ENCODE assay signal across 11 mouse cellular contexts in the genomic region with DNA sequence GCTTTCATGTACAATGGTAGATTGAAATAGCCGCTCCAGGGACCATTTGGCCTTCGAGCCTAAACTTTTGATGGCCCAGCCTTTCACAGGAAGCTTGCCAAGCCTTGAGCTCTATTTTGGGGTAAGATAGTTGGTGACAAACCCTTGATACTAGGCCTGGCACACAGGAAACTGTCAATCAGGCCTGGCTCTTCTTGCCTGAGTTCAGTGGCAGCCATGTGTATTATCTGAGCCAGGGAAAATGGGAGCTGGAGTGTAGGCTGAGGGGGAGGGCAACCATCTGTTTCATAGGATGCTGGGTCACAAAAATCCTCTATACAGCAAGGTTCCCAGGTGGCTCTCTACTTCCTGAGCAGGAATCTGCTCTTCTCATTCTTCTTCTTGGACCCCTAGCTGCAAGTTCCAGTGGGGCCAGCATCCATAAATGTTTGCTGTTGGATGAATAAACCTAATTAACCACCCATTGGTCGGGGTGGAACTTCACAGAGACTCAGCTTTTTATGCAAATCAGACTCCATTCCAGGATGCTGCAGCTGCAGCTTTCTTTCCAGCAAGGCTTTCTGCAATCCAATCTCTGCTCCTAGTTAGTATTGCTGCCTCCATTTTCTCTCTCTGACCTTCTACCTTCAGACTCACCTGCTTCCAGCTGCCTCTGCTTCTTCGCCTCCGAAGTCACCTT.
A peak's percentile ranks its signal among the peaks of the same experiment; 100 is the strongest.
DNase-seq lines count a peak whose midpoint lies in the region; ATAC-seq and TF ChIP-seq lines count a peak whose summit lies in the region.
"Had no signal": no experiment of that assay in that cellular context is flagged by ENCODE, and none has a peak within 500 bp of the region (broad histone marks: within the 10 kb centered on the region; RNA-seq: fewer than 3 reads in every experiment).

No protein-coding gene starts in this region.

- 61% methylated on average over 5 of the region's 5 CpGs for WGBS in neural tube, embryonic 15.5 days
- WGBS in embryonic facial prominence, embryonic 10.5 days, result 75% methylated on average over 5 of the region's 5 CpGs
- WGBS in lung, postnatal 0 days, result 74% methylated on average over 5 of the region's 5 CpGs

- 0 out of 2 replicates have a peak, but pooled peaks cover 3% of the 10 kb centered on the region for H3K27me3 ChIP-seq in neural tube, embryonic 15.5 days (replicated peaks)
- H3K27me3 ChIP-seq in embryonic facial prominence, embryonic 10.5 days (replicated peaks; ENCODE audit: low read depth, poor library complexity, severe bottlenecking), result 0 out of 2 replicates have a peak, but pooled peaks cover 19% of the 10 kb centered on the region
- H3K27me3 ChIP-seq in lung, postnatal 0 days (replicated peaks; ENCODE audit: insufficient read depth, low read length), result no peaks in the 10 kb centered on the region
- H3K27me3 ChIP-seq: midbrain, embryonic 15.5 days had no signal

- no peak for ATAC-seq in neural tube, embryonic 15.5 days (ENCODE audit: low FRiP score)
- no peak for ATAC-seq in lung, postnatal 0 days
- ATAC-seq: midbrain, embryonic 15.5 days had no signal

- no peak for TF ChIP-seq EP300 in lung, postnatal 0 days (IDR thresholded peaks at IDR 0.05)

- no peaks in the 10 kb centered on the region for H3K36me3 ChIP-seq in neural tube, embryonic 15.5 days
- H3K36me3 ChIP-seq in embryonic facial prominence, embryonic 10.5 days (replicated peaks), result no peaks in the 10 kb centered on the region
- H3K36me3 ChIP-seq in lung, postnatal 0 days (ENCODE audit: insufficient read depth, low read length), result no peaks in the 10 kb centered on the region
- H3K36me3 ChIP-seq: G1E; midbrain, embryonic 15.5 days had no signal

- peaks cover 8% of the 10 kb centered on the region; the same call in 1 of the 2 replicates for H3K4me1 ChIP-seq in neural tube, embryonic 15.5 days
- peaks cover 15% of the 10 kb centered on the region for H3K4me1 ChIP-seq in embryonic facial prominence, embryonic 10.5 days
- H3K4me1 ChIP-seq in lung, postnatal 0 days (ENCODE audit: insufficient read depth, low read depth, low read length), result no peaks in the 10 kb centered on the region
- H3K4me1 ChIP-seq: midbrain, embryonic 15.5 days had no signal

- H3K27ac ChIP-seq in neural tube, embryonic 15.5 days (replicated peaks), result peak overlapping the region; percentile 65
- H3K27ac ChIP-seq in embryonic facial prominence, embryonic 10.5 days (replicated peaks), result no peak overlapping the region
- H3K27ac ChIP-seq in lung, postnatal 0 days (ENCODE audit: low read length), result no peak overlapping the region
- H3K27ac ChIP-seq: heart, adult 2 months; midbrain, embryonic 15.5 days had no signal

- peak; percentile 13 for DNase-seq in lung, postnatal 10 days
- DNase-seq in lung, postnatal 4 days, result no peak
- peak; percentile 50 for DNase-seq in cerebellum, adult 9-11 months
- peak; percentile 45 for DNase-seq in heart, postnatal 4 days
- DNase-seq in embryonic facial prominence, embryonic 10.5 days (ENCODE audit: low spot score), result no peak
- DNase-seq in lung, postnatal 0 days (ENCODE audit: low spot score), result no peak
- DNase-seq: embryo, embryonic 11 days had no signal

- TF ChIP-seq CTCF in lung, postnatal 0 days (IDR thresholded peaks at IDR 0.05), result no peak

- H3K4me2 ChIP-seq in neural tube, embryonic 15.5 days, result no peak overlapping the region
- H3K4me2 ChIP-seq in lung, postnatal 0 days (replicated peaks; ENCODE audit: low read depth, low read length), result no peak overlapping the region
- H3K4me2 ChIP-seq: midbrain, embryonic 15.5 days had no signal

- H3K4me3 ChIP-seq in neural tube, embryonic 15.5 days (replicated peaks), result no peak overlapping the region
- H3K4me3 ChIP-seq in embryonic facial prominence, embryonic 10.5 days, result no peak overlapping the region
- H3K4me3 ChIP-seq in lung, postnatal 0 days (ENCODE audit: low read depth, low read length), result no peak overlapping the region
- H3K4me3 ChIP-seq: heart, adult 2 months; midbrain, embryonic 15.5 days had no signal

- H3K9ac ChIP-seq in neural tube, embryonic 15.5 days (replicated peaks), result no peak overlapping the region
- no peak overlapping the region for H3K9ac ChIP-seq in lung, postnatal 0 days (replicated peaks; ENCODE audit: low read depth)
- H3K9ac ChIP-seq: midbrain, embryonic 15.5 days had no signal

- H3K9me3 ChIP-seq in neural tube, embryonic 15.5 days (replicated peaks), result no peaks in the 10 kb centered on the region
- no peaks in the 10 kb centered on the region for H3K9me3 ChIP-seq in embryonic facial prominence, embryonic 10.5 days
- H3K9me3 ChIP-seq in lung, postnatal 0 days (ENCODE audit: low read length), result no peaks in the 10 kb centered on the region
- H3K9me3 ChIP-seq: G1E; midbrain, embryonic 15.5 days had no signal

Comparison
In these comparisons a context has a peak if more than half of its experiments do, and no peak if none do; other contexts are left out.
1. DNase-seq: peak in lung, postnatal 10 days (single experiment), cerebellum, adult 9-11 months (single experiment) and heart, postnatal 4 days (single experiment); none in lung, postnatal 4 days (0 of 2), embryonic facial prominence, embryonic 10.5 days (single experiment) and lung, postnatal 0 days (single experiment).